Mouse (Mus musculus): ENCODE measurements at regions not wholly inside any gene's neighbourhood (a gene's known extent, or its start where the extent isn't known, plus 50 kb on each side); places are given as distances from the start of the nearest gene placed in this dataset.

GRCm38 (mm10) chr15:37127681-37128080, 120.1 kb upstream of the Zfp706 start:
- TF ChIP-seq CTCF (IDR thresholded peaks at IDR 0.05; ENCODE audit: low read depth, low read length) (no peak), POLR2A (IDR thresholded peaks at IDR 0.05; ENCODE audit: borderline replicate concordance, low read depth, low read length) (no peak)

Measured in bone marrow macrophage, adult 2 months (primary cell).